Mouse (Mus musculus) intestine, embryonic 14.5 days (tissue): ENCODE measurements at regions not wholly inside any gene's neighbourhood (a gene's known extent, or its start where the extent isn't known, plus 50 kb on each side); places are given as distances from the start of the nearest gene placed in this dataset.

Source experiments
- ATAC-seq: fragments of 200-750 bp; cut with Nextera tagmentation; replicated peaks from 2 replicates; pipeline ENCODE4 v1.8.0; 2017; ENCODE audit warnings: low read depth, moderate number of reproducible peaks, moderate TSS enrichment, moderate library complexity; ENCODE audit not compliant: low FRiP score, low TSS enrichment
- DNase-seq: peaks from one replicate; pipeline ENCODE4 v3.0.0-alpha.2; 2018; ENCODE audit warnings: low spot score
- H3K27ac ChIP-seq: fragments of 300-500 bp; sonication (generic); 2 replicates; pipeline ENCODE4 v1.5.1; 2014; ENCODE audit warnings: low read depth, mild to moderate bottlenecking, control low read depth
- H3K27me3 ChIP-seq: fragments of 300-500 bp; sonication (generic); replicated peaks from 2 replicates; pipeline ENCODE4 v1.6.1; 2014; ENCODE audit warnings: low read length, control low read depth; ENCODE audit not compliant: control insufficient read depth, insufficient read depth
- H3K36me3 ChIP-seq: fragments of 300-500 bp; sonication (generic); 2 replicates; pipeline ENCODE4 v1.6.1; 2014; ENCODE audit warnings: low read length, control low read depth; ENCODE audit not compliant: control insufficient read depth, insufficient read depth
- H3K4me1 ChIP-seq: fragments of 300-500 bp; sonication (generic); replicated peaks from 2 replicates; pipeline ENCODE4 v1.6.1; 2014; ENCODE audit warnings: low read length, control low read depth, mixed read lengths; ENCODE audit not compliant: control insufficient read depth, insufficient read depth
- H3K4me2 ChIP-seq: fragments of 300-500 bp; sonication (generic); 2 replicates; pipeline ENCODE4 v1.6.1; 2014; ENCODE audit warnings: low read length
- H3K4me3 ChIP-seq: fragments of 300-500 bp; sonication (generic); 2 replicates; pipeline ENCODE4 v1.5.1; 2014; ENCODE audit warnings: low read depth, low read length, control low read depth, mixed read lengths
- H3K9ac ChIP-seq: fragments of 300-500 bp; sonication (generic); 2 replicates; pipeline ENCODE4 v1.6.1; 2014; ENCODE audit warnings: mild to moderate bottlenecking, low read length
- H3K9me3 ChIP-seq: fragments of 300-500 bp; sonication (generic); 2 replicates; pipeline ENCODE4 v1.6.1; 2016; ENCODE audit warnings: low read length, control low read depth; ENCODE audit not compliant: control insufficient read depth
- WGBS: fragments of 180-500 bp; shearing (Covaris S2); extraction: QIAGEN DNeasy Blood & Tissue Kit; methylation state at CpG from one replicate; pipeline ENCODE4 v1.1.7; 2014; 5-methylcytosine and 5-hydroxymethylcytosine counted together

DNA sequence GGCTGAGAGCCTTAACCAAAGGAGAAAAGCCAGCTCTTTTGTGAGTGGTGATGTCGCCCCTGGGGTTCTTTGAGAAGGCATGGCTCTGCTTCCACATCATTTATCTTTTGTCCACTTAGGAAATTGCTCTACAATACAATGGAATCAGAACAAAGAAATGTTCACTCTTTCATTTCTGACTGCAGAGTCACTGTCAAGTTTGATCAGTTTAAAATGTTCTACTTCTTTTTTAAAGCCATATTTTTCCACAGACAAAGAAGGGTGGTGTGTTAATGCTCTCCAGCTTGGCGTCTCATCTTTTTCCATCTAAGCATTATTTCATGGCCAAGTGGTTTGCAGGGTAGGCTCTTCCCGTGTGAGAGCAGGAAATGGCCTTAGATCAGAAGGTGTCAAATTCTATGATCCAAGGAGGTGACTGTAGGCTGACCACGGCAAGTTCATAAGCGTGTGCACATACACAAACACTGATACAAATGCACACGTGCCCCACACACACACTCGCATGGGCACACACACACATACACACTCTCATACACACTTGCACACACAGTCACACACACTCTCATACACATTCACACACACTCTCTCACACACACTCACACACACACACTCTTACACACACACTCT lies 645.9 kb downstream of the Zfp706 start:
- Histone ChIP-seq H3K4me1 (no peaks in the 10 kb centered on the region; the same call in 1 of the 2 replicates), H3K9ac (no peak overlapping the region), H3K4me3 (no peak overlapping the region), H3K27me3 (no peaks in the 10 kb centered on the region), H3K9me3 (no peaks in the 10 kb centered on the region), H3K4me2 (no peak overlapping the region), H3K27ac (no peak overlapping the region), H3K36me3 (no peaks in the 10 kb centered on the region)
- DNase-seq (peak; percentile 45), ATAC-seq (no peak)
- WGBS = 61% methylated on average over 7 of the region's 7 CpGs

DNA sequence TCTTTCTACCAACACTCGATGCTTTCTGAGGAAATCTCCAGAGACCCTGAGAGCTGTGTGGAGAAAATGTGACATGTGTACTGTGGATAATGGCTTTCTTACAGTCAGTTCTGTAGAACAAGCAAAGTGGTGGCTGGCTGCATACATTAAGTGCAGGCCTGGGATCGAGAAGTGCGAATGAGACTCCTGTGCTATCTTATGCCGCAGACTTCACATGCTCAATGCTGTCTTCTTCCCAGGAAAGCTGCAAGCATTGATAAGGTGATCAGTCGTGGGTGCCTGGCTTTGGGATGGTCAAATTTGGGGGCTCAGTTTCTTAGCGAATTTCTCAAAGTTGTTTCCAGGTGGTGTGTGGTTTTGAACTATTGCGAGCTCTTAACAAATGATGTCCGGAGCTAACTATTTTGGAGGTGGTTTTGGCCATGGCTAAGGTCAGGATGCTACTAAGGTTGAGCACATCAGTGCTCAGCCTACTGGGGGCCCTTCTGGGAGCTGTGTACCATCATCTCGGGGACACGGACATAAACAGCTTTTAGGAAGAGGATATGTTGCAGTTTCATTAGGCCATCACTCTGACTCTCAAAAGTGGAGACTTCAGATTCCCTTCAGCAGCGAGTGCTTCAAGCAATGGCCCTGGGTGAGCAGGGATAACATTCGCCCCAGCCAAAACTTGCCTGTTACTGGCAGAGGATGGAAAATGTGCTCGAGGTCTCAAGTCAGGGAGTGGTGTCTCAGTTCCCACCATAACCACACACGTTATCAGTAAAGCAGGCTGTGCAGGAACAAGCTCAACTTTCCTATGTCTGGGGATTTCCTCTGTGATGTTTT lies 646.7 kb downstream of the Zfp706 start:
- no peaks in the 10 kb centered on the region for H3K27me3 ChIP-seq
- no peak overlapping the region for H3K4me3 ChIP-seq
- no peaks in the 10 kb centered on the region for H3K9me3 ChIP-seq
- WGBS = 74% methylated on average over 14 of the region's 14 CpGs
- ATAC-seq (no peak), DNase-seq (peak; percentile 24)
- H3K27ac ChIP-seq = no peak overlapping the region
- no peaks in the 10 kb centered on the region for H3K36me3 ChIP-seq
- no peak overlapping the region for H3K4me2 ChIP-seq
- H3K9ac ChIP-seq = no peak overlapping the region
- H3K4me1 ChIP-seq = no peaks in the 10 kb centered on the region; the same call in 1 of the 2 replicates

DNA sequence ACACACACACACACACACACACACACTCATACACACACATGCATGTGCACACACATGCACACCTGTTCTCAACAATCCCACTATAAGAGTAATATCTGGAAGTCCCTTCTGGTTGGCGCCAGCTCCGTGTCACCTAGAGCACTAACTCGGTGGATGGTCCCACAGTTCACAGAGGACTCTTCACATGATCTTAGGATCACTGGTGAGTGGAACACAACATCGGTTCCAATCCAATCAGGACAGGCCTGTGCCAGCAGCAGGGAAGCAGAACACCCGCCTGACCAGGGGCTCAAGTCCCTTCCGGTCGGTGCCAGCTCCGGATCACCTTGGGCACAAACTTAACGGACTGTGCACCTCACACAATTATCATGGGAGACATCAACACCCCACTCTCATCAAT lies 651.7 kb downstream of the Zfp706 start:
- H3K36me3 ChIP-seq = no peaks in the 10 kb centered on the region
- H3K4me3 ChIP-seq = no peak overlapping the region
- H3K27me3 ChIP-seq = no peaks in the 10 kb centered on the region
- H3K27ac ChIP-seq = no peak overlapping the region
- 96% methylated on average over 9 of the region's 9 CpGs for WGBS
- H3K4me2 ChIP-seq = no peak overlapping the region
- no peak overlapping the region for H3K9ac ChIP-seq
- H3K4me1 ChIP-seq = no peaks in the 10 kb centered on the region
- DNase-seq (peak; percentile 27), ATAC-seq (no peak)
- no peaks in the 10 kb centered on the region for H3K9me3 ChIP-seq

DNA sequence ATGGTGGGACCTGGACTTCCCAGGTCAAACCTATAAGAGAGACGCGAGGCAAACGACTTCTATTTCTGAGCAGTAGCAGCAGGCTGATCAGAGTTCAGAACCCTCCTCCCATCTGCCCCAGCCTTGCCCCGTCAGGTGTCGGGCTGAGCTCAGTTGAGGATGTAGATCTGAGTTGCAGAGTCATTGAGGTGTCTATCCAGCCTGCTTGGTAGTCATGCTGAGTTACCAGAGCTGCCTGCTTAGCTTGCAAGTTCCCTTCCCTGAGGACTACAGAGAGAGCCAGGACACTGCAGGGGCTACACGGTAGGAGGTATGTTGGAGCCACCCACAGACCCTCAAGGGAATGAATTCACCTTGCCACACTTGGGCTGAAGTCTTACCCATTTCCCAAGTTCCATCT lies 653.0 kb downstream of the Zfp706 start:
- Histone ChIP-seq H3K4me3 (no peak overlapping the region), H3K9ac (no peak overlapping the region), H3K27ac (no peak overlapping the region), H3K27me3 (no peaks in the 10 kb centered on the region), H3K4me1 (no peaks in the 10 kb centered on the region), H3K36me3 (no peaks in the 10 kb centered on the region), H3K4me2 (no peak overlapping the region), H3K9me3 (no peaks in the 10 kb centered on the region)
- WGBS = 80% methylated on average over 6 of the region's 6 CpGs
- DNase-seq (no peak), ATAC-seq (no peak)

DNA sequence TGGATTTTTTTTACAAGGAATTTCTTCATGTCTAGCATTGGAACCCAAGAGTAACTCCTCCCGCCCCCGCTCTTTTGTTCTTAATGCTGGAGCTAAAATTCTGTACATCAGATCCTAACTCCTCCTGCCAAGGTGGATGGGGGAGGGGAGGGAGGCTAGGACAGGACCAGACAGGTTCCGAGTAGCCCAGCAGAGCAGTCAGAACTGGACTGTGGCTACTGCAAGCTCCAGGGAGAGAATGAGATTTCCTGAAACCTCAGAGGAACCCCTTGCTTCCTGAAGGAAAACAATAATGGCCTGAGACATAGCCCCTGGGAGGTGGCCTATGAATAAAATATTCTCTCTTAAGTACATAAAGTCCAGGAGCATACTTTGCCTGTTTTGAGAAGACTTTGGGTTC lies 653.8 kb downstream of the Zfp706 start:
- Histone ChIP-seq H3K27me3 (no peaks in the 10 kb centered on the region), H3K4me3 (no peak overlapping the region), H3K9me3 (no peaks in the 10 kb centered on the region), H3K36me3 (no peaks in the 10 kb centered on the region), H3K4me2 (no peak overlapping the region), H3K27ac (no peak overlapping the region), H3K4me1 (no peaks in the 10 kb centered on the region), H3K9ac (no peak overlapping the region)
- WGBS = 84% methylated on average over 3 of the region's 3 CpGs
- DNase-seq (no peak), ATAC-seq (no peak)

DNA sequence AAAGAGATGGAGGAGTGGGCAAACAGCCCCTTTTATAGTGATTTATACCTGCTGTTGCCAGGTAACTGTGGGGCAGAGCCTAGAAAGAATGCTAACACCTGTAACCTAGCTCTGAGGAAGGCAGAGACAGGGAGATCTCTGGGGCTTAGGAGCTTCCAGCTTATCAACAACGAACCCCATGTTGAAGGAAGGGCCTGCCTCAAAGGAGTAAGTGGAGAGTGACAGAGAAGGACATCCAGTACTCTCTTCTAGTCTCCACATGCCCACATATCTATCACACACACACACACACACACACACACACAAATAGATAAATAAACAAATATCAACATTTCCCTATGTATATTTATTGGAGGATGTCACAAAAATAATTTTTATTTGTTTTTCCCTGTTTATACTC lies 654.6 kb downstream of the Zfp706 start:
- Histone ChIP-seq H3K36me3 (no peaks in the 10 kb centered on the region), H3K4me1 (no peaks in the 10 kb centered on the region), H3K27me3 (no peaks in the 10 kb centered on the region), H3K4me2 (no peak overlapping the region), H3K9me3 (no peaks in the 10 kb centered on the region), H3K4me3 (no peak overlapping the region), H3K27ac (no peak overlapping the region), H3K9ac (no peak overlapping the region)
- 53% methylated on average over 1 of the region's 1 CpGs for WGBS
- DNase-seq (no peak), ATAC-seq (no peak)

DNA sequence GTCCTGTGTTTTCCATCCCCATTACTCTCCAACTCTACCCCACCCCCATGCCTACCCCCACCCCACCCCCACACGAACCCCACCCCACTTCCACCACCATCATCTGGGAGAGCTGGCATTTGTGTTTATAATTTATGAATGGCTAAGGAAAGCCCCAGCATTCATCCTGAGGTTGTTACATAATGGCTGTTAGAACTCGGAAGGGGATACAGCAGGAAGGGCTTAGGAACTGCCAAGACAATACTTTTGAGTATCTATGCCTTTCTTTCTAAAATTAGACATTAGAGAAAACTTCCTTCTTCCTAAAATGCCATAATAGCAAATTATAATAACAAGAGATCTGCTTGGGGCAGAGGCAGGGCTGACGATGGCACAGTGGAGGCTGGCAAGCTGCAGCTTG lies 655.9 kb downstream of the Zfp706 start:
- H3K36me3 ChIP-seq = no peaks in the 10 kb centered on the region
- 37% methylated on average over 3 of the region's 3 CpGs for WGBS
- no peak overlapping the region for H3K4me3 ChIP-seq
- ATAC-seq (no peak), DNase-seq (no peak)
- no peaks in the 10 kb centered on the region for H3K4me1 ChIP-seq
- no peaks in the 10 kb centered on the region for H3K27me3 ChIP-seq
- H3K27ac ChIP-seq = no peak overlapping the region
- H3K9me3 ChIP-seq = no peaks in the 10 kb centered on the region
- no peak overlapping the region for H3K9ac ChIP-seq
- no peak overlapping the region for H3K4me2 ChIP-seq

DNA sequence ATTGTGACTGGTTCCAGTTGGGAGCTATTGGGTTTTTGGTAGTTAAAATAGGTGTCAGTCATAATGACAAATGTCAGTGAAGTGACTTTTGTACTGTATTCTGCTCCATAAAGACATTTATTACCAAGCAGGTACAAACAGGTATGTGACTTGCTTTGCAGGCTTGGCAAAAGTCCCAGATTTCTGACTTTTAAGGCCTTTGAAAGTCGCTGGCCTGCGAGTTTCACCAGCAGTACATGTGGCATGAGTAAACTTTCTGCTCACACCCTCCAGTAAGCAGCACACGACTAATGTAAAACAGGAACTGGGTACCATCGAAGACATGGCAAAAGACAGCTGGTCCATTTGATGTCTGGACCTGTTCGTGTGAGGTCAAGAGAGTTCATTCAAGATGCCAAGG lies 659.2 kb downstream of the Zfp706 start:
- Histone ChIP-seq H3K4me1 (no peaks in the 10 kb centered on the region), H3K27me3 (no peaks in the 10 kb centered on the region), H3K36me3 (no peaks in the 10 kb centered on the region), H3K4me3 (no peak overlapping the region), H3K9ac (no peak overlapping the region), H3K9me3 (no peaks in the 10 kb centered on the region), H3K27ac (no peak overlapping the region), H3K4me2 (no peak overlapping the region)
- 74% methylated on average over 5 of the region's 5 CpGs for WGBS
- DNase-seq (no peak), ATAC-seq (no peak)

DNA sequence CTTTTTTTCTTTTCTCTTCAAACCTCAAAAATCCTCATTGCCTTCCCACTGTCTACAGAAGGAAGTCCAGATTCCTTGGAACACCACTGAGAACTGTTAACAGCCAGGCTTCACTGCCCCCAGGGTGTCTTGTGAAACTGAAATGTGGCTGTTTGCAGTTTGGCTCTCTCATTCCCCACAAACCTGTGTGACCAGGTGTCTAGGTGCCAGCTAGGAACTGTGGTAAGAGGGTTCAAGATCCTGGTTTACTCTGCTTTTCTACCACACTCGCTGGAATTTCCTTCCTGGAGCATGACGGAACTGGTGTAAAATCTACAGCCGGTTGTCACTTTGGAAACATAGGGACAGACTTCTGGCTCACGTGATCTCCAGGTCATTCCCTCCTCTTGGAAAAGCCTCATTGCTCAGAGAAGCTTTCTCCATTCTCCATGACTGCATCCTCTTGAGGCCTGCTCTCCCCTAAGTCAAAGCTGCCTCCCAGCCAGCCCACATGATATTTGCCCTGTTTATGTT lies 660.2 kb downstream of the Zfp706 start:
- DNase-seq = no peak

More for the DNA sequence above, 660.2 kb downstream of the Zfp706 start:
- no peak overlapping the region for H3K9ac ChIP-seq
- no peaks in the 10 kb centered on the region for H3K4me1 ChIP-seq
- no peak overlapping the region for H3K4me2 ChIP-seq
- no peaks in the 10 kb centered on the region for H3K36me3 ChIP-seq
- no peaks in the 10 kb centered on the region for H3K9me3 ChIP-seq
- no peak overlapping the region for H3K4me3 ChIP-seq
- 69% methylated on average over 4 of the region's 4 CpGs for WGBS
- H3K27ac ChIP-seq = no peak overlapping the region
- no peaks in the 10 kb centered on the region for H3K27me3 ChIP-seq
- no peak for ATAC-seq
